Mouse (Mus musculus): Measurements from ENCODE around the gene Iqsec1.
A peak's percentile ranks its signal among the peaks of the same experiment; 100 is the strongest.

Iqsec1 gene

DNA sequence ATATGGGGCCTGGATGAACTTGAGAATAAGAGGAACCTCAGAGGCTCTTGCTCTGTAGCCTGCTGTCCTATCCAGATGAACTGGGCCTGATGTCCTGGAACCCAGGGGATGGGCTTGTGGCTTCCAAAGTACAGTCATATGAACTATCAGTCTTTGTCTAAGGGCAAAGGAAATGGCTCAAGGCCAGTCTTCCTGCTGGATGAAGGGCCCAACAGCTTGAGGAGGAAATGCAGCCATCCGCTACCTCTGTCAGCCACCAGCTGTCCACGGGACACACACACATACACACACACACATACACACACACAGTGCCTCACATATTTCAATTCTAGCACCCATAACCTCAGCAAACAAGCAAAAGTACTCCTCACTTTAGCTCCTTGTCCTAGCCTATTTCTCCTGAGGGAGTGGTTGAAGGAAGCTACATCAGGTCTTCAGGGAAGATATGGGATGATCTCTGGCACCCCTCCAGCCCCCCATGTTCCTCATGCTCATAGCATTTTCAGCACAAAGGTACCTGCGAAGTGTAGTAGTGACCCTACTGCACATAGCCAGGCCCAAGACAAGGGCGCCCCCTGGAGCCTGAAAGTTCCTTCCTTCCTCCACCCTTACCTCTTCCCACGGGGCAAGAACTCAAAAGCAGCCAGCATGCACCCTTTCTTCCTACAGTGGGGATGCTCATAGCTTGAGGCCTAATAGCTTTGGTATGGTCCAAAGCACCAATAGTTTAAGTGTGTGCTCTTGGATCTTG lies 267.3 kb downstream of the Iqsec1 start:
- DNase-seq: peak; percentile 90 to 91

DNA sequence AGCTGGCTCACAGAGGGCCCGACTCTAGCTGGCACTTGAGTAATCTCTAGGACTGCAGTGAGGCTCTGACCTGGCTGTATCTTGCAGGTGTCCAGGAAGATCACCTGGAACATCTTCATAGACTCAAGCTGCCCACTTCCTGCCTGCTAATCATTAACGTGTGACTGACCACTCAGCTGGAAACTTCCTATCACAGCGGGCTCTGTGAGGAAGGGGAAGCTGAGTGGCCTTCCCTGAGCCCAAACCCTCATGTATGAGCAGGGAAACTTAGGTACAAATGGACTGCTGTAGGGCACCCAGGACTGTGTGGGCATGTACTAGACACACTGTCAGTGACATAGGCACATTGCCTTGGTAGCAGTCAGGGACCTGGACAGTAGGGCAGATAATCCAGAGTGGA lies 268.3 kb downstream of the Iqsec1 start:
- DNase-seq: peak; percentile 66 to 77

DNA sequence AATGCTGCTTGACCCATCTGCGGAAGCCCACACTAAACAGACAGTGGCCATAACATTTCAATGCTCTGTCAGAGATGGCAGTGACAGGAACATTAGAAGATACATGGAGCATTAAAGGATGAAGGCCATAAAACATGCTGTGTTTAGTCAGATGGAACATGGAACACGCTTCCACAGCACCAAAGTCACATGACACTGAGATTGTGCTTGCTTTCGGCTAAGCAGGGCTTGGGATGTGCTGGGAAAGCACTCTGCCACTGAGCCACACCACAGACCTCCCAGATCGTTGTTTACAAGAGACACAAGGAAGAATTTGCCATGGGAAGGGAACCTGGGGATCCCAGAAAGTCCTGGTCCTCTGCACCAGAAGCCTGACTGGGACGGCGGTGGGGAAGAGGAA lies 269.1 kb downstream of the Iqsec1 start:
- DNase-seq: peak in 1 of 2 experiments; percentile 38

DNA sequence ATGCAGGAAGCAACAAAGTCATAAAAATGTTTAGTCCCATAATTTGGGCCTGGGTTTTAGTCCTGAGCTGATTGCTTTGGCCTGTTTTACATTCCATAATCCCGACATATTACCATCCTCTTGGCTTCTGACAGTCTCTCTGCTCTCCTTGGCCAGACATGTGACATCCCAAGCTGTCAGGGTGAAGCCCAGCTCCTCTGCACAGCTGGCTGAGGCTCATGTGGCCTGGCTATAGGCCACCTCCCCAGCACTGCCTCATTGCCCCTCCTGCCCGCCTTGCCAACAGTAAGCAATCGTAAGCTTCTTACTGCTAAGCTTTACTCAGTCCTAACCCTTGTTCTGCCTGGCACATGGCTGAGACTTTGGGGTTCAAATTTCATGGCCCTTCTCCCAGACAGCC lies 270.0 kb downstream of the Iqsec1 start:
- peak in 1 of 2 experiments; percentile 46 for DNase-seq

DNA sequence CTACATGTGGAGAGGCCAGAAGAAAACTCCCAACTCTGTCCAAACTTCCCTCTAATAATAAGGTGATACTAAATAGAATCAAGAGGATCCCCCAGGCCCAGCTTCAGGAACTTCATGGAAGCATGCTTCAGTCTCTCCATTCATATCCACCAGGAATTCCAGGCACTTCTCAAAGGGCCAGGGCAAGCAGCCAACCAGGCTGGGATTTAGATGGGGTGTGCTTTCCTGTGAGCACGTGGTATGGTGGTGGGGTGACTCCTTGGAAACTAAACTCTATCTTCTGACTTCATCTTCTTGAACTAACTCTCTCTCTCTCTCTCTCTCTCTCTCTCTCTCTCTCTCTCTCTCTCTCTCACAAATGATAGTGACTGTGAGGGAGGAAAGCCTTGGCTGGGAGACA lies 270.8 kb downstream of the Iqsec1 start:
- peak; percentile 82 to 88 for DNase-seq

DNA sequence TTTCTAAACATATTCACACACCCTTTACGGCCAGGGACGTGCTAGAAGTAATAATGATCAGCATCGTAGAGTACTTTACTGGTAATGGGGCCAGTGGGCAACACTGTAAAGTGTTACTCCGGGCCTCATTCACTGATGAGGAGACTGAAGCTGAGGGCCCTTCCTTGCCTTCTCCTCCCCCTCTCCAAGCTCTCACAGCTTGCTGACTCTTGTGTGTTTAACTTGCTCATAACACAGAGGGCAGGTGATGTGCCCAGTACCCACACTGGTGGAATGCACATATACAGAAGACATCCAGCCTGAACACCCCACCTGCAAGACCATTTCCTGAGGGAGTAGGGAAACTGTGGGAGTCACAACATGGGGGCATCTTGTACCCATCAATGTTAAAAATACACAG lies 271.6 kb downstream of the Iqsec1 start:
- no peak for DNase-seq

DNA sequence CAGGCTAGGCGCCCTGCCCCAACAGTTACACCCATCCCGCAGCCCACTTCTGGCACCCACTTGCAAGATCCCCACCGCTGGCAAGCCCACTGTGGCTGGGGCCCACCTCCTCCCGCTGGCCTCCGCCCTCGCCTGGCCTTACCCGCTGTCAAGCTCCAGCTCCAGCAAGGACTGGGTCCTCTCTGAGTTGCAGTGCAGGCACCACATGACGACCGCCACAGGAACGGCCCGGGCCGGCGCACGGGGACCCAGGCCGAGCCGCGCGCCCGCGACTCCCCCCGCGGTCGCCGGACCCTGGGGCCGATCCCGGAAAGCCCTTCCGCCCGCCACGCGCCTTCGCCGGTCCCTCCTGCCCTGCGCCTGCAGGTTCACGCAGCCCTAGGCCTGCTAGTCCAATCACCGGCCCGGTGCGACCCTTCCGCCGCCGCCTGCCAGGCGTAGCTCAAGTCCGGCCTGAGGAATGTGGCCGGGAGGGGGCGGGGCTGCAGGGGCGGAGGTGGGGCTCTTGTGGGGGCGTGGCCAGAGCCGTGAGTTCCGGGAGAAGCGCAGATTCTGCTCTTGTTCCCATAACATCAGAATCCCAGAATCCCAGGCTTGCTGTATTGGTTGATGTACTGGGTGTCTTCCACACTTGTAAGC lies 272.3 kb downstream of the Iqsec1 start:
- peak; percentile 94 to 97 for DNase-seq

DNA sequence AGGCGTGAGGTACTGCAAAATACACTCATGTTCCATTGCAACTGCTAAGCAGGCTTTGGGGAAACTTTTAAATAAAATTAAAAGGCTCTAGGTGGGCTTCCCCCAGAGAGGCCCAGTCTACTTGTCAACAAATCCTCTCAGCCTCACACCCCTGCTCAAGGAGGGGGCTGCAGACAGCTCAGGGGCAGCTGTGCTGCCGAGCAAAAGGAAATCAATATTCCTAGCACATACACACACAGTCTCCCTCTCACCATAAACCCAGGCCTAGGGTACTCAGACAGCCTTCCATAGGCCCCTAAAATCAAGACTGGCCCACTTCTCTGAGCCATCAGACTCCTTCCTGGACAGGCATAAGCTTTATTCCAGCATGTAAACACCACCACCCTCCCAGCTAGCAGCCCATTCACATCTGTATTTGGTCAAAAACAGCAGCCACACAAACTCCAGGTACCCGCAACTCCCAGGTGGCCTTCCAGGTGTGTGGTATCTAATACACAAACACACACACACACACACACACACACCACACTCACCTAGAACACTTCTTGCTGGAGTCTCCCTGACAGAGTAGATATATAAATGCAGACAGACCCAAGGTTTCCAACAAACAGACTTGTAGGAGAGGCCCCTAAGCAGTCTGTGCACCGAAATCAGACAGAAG lies 273.1 kb downstream of the Iqsec1 start:
- no peak for DNase-seq

DNA sequence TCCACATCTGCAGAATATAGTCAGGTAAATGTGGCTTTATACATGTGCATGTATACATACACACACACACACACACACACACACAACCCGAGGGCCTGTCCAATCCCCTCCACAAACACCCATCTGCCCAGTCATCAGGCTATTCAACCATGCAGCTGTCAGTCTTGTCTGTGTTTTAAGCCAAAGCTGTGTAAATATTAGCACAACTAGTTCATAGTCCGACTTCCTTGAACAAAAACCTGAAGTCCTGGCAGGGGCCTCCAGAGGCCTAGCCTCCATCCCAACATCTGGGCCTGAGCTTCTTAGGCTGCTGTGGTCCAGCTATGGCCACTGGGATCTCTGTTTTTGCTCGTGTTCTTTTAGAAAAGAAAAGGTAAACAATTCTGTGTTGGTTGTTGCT lies 274.8 kb downstream of the Iqsec1 start:
- peak in 1 of 2 experiments; percentile 65 for DNase-seq

DNA sequence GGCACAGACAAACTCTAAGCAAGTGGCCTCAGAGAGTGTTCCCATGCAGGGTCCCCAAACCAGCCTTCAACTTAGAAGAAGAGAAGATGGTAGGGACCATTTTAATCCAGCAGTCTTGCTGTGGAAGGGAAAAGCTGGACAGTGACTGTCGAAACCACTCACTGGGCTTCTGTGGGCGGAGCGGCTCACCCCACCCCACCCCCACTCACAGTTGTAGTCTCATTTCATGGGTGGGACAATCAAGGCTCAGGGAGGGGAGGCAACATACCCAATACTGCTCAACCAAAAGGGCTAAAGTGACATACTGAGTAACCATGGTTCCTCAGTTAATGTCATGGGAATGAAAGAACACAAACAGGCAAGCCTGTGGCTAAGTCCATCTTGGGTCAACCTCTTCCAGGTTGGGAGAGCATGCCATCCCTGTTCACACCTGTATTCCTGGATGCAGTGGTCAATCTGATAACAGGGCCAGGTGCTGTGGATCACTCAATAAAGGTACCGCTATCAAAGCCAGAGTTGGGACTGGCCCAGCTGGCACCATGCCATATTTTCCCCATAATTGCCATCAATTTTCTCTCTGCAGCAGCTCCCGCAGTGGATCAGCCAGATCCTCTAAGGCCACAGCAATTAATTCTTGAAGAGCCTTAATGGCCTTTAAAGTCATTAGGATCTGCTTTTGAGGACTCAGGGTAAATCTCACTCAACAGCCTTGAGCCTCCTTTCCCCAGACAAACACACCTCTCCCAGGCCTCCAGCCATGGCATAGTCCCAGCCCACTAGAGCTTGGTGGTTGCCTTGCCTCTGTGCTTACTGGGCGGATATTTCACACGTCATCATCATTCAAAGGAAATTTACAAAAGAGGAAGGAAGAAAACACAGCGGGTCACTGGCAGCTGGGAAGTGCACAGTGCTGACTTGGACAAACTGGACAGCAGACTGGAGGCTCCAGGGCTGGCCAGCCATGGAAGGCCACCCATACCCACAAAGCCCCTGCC lies 275.7 kb downstream of the Iqsec1 start:
- peak; percentile 68 to 79 for DNase-seq

DNA sequence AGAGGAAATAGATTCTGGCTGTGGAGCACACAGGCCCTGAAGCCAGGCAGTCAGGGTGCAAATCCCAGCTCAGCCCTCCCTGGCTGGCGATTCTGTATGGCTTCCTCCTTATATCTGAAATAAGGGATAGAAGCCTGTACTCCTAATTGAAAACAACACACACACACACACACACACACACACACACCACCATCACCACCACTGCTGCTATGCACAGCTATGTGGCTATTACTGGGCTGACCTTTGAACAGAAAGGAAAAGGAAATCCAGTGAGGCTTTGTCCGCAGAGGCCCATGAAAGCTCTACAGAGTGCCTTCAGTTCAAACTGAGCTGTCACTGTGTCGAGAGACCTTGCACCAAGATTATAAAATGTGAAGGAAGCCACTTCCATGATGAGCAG lies 276.4 kb downstream of the Iqsec1 start:
- peak in 1 of 2 experiments; percentile 46 for DNase-seq

DNA sequence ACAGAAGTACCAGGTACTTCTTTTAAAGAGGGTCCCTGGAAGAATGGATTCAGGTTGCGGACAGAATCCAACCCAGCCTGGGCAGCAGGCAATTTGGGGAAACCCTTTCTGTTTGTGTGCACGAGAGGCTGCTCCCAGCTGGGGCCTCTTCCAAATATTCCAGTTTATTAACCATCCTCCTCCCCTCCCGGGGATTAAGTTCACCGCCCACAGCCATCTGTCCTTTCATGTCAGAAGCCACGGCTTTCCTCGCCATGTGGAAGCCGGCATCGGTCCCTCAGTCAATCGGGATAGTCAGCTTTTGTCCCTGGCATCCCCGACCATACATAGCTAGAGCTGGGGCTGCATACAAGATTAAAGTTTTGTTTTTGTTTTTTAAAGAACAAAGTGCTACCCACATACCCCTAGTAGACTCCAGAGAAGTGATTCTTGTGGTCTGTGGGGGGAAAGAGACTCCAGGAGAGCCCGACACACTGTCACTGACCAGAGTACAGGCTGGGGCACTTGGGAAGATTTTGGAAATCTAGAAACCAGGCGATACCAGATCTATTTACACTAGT lies 276.9 kb downstream of the Iqsec1 start:
- no peak for DNase-seq

DNA sequence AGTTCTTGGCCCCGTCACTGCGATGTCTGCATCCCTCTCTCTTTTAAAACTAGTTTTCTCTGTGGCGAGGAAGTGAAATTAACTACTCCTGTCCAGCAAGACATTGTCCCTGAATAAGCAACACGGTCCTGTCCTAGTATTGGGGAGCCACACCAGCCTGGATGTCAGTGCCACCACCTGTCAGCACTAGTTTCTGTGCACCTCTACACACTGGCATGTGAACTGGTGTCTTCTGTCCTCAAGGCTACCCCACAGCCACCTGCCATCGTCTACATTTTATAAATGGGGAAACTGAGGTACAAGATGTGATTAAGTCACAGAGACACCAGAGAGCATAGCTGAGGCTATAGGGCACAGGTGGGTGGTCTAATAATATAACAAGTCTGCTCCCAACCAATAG lies 277.7 kb downstream of the Iqsec1 start:
- DNase-seq: no peak

DNA sequence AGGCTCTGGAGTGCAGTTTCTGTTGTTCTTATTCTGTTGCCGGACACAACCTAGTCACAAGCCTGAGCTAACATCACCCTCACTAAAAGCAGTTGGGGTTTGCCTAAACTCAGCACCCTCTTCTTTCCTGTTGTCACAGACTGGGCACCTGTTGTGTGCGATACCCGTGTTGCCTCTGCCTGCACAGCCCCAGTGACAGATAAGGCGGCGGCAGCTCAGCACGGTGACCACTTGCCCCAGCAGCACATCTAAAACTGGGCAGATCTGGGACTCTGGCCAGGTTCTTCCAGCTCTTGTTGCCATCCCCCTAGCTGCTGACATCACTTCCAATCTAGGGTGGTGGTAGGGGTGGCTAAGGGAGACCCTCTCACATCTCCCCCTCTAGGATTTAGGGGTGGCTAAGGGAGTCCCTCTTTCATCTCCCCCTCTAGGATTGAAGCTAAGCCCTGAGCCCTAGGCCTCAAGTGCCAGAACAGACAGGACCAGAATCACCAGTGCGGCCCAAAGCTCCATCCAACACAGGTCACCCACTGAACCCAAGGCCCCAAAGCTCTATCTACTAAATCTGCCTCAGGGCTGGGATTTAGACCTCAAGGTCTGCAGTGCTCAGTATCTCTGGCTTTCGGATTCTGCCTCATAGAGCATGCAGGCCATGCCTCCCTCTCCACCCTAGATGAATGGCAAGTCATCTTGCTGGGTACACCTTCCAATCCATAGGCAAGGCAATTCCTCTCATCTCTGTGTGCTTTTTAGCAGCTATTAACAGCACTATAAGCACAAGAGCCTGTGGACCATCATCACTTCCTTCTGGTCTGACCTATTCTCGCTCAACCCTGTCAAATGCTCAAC lies 278.3 kb downstream of the Iqsec1 start:
- DNase-seq: peak in 1 of 2 experiments; percentile 40

DNA sequence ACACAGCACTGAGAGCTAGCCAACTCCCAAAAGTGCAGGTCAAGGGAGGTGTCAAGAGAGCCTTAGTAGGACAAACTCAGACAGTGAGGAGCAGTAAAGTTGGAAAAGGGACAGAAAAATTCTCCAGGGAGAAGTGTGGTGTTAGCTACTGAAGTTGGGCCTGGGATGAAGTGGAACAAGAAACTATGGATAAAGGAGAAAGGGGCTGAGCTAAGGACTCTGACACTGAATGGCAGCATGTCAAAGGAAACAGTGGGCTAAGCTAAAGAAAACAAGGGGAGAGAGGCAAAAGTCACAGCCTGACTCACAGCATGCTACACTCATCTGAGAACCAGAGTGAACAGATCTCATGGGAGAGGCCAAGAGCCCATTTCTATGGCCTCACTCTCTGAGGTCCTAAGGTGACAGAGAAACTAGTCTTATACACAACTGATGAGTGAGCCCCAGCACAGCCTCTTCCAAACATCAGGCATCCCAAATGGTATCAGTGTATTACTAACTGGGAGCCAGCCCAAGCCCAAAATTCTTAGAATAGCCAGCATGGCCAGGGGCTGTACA lies 280.3 kb downstream of the Iqsec1 start:
- DNase-seq: no peak

DNA sequence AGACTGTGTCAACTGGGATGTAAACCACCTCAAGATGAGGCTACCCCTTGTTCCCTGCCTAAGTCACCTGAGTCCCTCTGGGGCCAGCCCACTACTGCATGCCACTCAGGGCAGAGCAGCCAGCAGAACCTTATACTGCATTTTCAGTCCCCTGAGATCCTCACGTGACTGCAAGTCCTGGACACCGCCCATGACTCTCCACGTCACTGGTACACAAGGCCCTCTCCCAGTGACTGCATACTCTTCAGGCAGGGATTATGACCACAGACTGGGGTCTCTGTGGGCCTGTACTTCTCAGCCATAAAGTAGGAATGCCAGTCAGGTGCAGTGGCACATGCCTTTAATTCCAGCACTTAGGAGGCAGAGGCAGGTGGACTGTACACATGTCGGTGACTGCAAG lies 281.3 kb downstream of the Iqsec1 start:
- DNase-seq: peak; percentile 73 to 74

DNA sequence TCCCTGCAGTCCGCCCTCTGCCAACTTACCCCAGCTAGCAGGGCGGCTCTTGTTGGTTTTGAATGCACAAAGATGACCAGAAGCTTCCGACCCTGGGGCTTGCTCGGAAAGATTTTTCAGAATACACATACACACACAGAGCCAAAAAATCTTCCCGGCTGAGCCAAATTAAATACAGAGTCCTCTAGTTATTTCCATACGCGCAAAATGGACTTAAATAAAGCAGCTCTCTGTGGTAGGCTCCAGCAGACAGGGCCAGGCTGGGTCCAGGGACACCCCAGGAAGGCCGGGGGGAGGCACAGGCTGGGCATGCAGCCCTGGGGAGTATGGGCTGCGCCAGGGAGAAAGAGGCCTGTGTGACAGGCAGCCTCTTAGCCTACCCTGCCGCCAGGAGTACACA lies 282.0 kb downstream of the Iqsec1 start:
- no peak for DNase-seq

DNA sequence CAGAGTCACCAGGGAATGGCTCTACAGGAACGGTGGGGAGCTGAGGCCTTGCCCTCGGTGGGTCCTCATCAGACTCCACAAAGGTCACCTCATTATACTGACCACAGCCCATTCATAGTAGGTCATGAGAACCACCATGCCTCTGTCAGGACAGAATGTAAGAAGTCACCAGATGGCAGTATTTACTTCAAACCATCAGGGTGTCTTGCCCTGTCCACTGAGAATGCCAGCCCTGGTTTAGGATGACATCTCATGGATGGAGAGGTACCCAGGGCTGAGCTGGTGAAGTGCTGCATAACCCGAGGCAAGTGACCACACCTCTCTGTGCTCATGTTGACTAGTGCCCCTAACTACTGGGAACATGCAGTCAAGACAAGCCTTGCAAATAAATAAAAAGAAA lies 282.7 kb downstream of the Iqsec1 start:
- DNase-seq: no peak

DNA sequence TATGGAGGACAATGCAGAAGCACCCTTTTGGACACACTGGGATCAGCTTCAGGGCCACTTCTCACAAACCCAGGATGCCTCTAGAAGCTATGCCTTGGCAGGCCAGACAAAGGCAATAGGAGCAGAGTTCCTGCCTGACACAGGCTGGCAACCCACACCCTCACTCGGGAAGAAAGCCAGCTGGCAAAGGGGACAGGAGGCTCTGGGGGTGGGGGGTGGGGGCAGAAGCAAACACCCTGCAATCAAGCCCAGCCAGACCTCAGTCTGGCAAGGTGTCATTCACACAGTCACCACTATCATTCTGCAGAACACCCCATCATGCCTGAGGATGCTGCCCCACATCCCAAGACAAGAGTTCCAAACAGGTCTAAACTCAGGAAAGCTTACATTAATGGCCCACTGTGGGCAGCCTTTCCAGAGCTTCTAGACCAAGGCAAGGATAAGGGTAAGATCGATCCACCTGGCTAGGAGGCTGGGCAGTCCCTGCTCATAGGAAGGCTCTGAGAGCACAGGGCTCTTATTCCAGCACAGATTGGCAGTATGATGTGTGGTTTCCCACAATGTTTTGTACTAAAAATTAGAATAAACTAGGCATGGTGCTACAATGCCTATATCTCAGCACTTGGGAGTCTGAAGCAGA lies 283.7 kb downstream of the Iqsec1 start:
- DNase-seq: peak; percentile 73 to 81

DNA sequence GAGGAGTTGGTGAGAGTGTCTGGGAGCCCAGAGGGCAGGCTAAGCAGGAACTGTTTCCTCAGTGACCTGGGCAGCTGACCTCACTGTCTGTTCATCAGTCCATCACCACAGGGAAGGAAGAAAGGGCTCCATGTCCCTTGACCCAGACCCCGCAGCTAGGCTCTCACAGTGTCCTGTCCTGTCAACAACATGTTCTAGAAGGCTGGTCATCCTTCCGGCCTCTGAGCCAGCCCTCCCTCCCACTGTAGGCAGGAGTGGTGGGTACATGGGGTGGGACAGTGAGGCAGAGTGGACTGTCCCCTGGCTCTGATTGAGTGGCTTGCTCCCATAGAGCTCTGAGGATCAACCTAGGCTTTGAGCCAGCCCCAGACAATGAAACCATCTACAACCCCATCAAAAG lies 284.7 kb downstream of the Iqsec1 start:
- DNase-seq: peak; percentile 24 to 51
